Mouse (Mus musculus): ENCODE measurements around the gene Cand1.
A peak's percentile ranks its signal among the peaks of the same experiment; 100 is the strongest.

Gene Cand1

DNA sequence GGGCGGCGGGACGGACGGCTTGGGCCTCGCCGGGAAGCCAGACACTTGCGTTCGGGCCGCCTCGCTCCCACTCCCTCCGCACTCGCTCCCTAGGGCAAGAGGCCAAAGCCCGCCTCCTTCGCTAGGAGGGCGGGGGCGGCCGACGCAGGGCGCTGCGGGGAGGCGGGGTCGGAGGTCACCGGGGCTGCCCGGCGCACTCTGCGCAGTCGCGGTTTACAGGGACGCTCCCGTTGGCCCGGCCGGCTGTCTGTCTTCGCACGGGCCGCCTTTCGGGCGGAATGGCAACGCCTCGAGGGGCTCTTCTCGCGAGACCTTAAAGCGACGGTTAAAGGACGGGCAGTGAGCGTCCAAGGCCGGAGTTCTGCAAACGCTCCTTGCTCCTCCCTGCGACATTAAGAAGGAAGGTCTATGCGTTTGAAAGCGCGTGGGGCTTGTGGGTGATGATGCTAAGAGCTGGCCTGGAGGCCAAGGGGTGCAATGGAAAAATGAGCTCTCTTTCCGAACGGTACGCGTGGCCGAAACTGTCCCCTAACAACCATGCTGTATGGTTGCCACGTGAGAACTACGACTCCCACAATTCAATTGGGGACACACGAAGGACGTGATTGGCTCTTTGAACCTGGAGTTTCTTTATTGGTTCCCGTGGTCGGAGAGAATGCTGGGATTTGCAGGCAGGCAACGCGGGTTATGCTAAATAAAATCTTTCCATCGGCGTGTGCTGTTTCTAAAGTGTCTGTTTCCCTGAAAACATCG lies at the start of gene Cand1:
TSS of gene Cand1 (minus strand) at position 87 of the 753 bp plus-strand sequence.
- peak; percentile 97 for DNase-seq (ENCODE audit: low read depth, low spot score)

DNA sequence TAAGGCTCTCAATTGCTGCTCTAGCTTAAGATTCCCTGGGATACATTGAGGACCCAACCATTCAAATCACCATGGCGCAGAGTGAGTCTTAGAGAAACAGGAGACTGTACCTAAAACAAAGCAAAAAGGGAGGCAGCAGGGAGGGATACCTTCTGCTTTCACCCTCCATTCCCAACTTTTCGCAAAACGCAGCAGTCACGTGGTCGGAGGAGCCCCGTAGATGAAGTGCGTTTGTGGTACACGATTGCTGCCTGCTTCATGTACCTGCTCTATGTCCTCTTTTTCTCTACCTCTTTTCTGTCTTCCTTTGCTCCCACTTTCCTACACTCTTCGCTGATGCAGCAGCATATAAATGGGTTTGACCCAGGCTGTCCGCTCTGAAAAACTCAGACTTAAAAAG lies 39.0 kb upstream of the Cand1 start:
- DNase-seq (ENCODE audit: low read depth, low spot score): no peak

DNA sequence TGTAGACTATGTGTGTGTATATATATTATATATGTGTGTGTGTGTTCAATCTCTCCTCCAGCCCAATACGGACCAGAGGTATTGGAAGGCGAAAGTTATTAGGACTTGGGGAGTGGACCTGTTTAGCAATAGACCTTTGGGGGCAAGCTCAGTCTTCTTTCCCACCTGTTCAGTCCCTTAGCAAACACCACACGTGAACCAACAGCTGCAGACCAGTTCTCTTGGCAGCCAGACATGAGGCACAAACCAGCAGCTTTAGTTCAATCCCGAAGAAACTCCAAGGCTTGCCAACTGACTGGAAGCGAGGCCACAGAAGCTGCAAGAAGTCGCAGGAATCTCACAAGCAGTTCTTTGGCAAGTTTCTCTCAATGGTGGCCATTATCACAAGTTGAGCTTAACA lies 34.5 kb upstream of the Cand1 start:
- no peak for DNase-seq (ENCODE audit: low read depth, low spot score)

DNA sequence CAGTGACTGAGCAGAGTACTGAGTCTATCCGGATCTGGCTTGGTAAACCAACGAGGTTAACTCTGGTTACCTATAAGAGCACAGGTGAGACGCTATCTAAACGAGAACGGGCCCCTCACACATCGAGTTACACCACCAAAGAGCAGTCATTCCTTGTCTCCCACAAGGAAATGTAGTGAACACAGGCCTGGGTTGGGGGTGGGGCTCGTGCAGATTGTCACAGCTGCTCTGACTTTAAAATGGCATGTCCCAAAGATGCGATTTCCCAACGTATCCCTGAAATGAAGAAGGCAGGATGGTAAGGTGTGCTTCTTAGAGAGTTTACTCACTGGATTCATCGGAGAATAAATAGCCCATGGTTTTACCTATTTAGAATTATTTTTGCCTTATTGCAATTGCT lies 32.7 kb upstream of the Cand1 start:
- no peak for DNase-seq (ENCODE audit: low read depth, low spot score)

GRCm38 (mm10) chr10:119272005-119272404 lies 32.1 kb upstream of the Cand1 start:
- no peak for DNase-seq (ENCODE audit: low read depth, low spot score)

GRCm38 (mm10) chr10:119271101-119271500 lies 31.2 kb upstream of the Cand1 start:
- DNase-seq (ENCODE audit: low read depth, low spot score): no peak

DNA sequence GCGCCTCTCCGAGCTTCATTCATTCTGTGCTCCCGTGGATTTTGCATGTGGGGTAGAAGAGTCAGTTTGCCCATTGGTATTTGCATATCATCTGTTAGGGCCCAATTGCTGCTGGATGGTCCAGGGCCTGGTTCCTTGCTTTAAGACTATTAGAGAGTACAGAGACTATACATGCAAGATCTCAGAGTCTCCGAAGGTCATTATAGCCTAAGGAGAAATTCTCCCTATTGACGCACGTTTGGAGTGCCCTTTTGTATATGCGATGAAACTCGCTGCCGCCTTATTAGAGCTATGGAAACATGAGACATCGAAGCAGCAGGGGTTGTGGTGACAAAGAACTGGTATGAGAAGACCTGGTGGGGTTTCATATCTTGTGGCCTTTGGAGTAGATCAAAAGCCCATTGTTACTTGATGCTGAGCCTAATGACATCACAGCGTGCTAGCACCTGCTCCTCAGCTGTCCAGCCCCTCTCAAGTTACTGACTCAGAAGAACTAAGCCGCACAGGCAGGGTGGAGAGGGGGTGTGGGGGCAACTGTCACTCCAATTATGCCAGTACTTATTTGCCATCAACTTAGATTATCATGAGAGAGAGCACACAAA lies 30.6 kb upstream of the Cand1 start:
- no peak for DNase-seq (ENCODE audit: low read depth, low spot score)

DNA sequence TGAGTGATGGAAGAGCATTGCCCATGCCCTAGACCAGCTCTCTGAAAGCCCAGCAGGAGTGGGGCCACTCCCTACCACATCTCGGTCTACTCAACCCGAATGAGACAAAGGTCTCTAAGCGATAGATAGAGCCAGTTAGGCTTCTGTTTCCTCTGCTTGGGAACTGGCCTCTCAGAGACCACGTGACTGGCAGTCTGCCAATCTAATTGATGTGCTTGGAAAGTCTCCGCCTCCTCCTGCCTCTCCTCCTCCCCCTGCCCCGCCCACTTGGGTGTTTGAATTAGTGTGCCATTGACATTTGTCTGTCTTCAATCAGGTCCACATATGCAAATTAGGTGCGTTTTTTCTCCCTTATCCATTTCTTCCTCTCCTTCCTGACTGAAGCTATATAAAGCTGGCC lies 24.9 kb upstream of the Cand1 start:
- no peak for DNase-seq (ENCODE audit: low read depth, low spot score)

GRCm38 (mm10) chr10:119262821-119263220 lies 23.0 kb upstream of the Cand1 start:
- no peak for DNase-seq (ENCODE audit: low read depth, low spot score)

- DNase-seq (ENCODE audit: low read depth, low spot score): no peak
Observed at GRCm38 (mm10) chr10:119257876-119258275, 18.0 kb upstream of the Cand1 start.

GRCm38 (mm10) chr10:119244146-119244545 lies 4.3 kb upstream of the Cand1 start:
- DNase-seq (ENCODE audit: low read depth, low spot score): no peak

DNA sequence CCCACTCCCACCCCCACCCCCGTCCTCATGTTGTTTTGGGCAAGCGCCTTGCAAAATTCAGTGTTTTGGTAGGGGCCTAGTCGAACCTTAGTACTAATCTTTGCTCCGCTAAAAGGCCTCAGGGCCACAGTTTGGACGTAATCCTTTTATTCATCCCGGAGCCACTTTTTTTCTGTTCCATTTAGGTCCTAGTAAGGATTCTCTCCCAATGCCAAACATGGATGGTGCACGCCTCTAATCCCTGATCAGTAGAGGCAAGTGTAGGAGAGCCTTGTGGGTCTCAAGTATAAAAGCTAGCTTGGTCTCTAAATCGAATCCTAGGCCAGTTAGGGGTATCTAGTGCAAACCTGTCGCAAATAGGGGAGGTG lies 851 bp upstream of the Cand1 start:
- no peak for DNase-seq (ENCODE audit: low read depth, low spot score)

- DNase-seq (ENCODE audit: low read depth, low spot score): no peak
Observed at GRCm38 (mm10) chr10:119239633-119239968, 254 bp downstream of the Cand1 start.

DNA sequence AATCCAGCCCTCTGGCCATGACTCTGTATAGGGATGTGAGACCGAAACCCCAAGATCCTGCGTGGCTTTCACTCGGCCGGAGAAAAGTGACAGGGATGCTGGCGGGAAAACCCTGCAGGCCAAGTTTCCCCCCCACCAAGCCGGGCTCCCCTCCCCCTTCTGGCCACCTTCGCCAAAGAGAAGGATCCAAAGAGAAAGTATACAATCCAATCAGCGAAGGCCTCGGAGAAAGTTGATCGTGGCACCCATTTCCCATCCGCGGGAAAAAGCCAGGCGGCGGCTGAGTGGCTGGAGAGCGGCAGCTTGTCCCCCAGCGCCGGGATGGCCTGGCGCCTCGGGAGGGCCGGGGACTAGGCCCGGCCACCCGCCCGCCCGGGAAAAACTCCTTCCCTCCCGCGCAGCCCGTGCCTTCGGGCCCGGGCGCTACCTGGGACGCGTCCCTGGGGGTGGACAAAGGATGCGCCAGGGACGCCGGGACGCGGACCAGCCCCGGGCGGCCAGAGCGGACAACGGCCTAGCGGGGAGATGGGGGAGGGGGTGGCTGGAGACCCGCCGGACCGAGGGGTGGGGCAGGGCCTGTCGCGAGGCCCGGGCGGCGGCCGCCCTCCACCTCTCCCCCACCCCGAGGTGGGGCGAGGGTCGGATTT lies 747 bp downstream of the Cand1 start:
- DNase-seq (ENCODE audit: low read depth, low spot score): no peak

DNA sequence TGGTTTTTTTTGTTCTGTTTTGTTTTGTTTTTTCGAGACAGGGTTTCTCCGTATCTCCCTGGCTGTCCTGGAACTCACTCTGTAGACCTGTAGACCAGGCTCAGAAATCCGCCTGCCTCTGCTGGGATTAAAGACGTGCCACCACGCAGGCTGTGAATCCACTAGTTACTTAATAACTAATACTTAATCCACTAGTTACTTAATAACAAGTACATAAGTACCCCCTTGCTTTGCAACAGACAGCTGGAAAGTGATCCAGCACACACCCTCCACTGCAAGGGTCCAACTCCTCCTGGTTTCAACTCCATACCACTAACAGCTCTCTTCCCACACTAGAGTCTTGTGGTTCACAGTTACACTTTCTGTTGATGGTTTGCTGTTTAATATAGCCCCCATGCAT lies 8.3 kb downstream of the Cand1 start:
- no peak for DNase-seq (ENCODE audit: low read depth, low spot score)

- DNase-seq (ENCODE audit: low read depth, low spot score): no peak
Observed at GRCm38 (mm10) chr10:119230703-119231102, 9.2 kb downstream of the Cand1 start.

DNA sequence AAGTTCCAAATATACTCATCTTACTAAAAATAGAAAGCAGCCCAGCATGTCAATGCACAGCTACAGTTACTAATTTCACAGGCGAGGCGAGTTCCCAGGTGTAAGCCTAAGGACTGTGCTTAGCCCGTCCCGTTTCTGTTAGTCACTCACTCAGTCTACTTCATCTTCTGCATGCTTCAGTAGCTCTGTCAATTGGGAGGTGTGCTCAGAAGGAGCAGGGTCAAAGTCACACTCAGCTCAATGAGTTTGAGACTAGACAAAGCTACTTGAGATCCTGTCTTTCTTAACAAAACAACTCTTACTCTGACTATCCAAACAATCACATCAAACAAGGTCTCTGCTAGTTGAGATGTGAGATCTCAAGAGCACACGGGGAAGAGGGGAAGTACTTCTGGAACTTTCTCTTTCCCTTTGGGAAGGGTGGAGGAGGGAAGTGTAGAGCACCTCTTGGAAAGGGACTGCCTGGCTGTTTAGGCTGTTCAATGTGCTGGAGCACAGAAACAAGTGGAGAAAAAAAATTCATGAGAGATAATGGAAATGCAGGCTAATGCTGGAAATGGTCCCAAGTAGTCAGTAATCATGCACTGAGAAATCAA lies 9.7 kb downstream of the Cand1 start:
- DNase-seq (ENCODE audit: low read depth, low spot score): no peak

- DNase-seq (ENCODE audit: low read depth, low spot score): no peak
Observed at GRCm38 (mm10) chr10:119223686-119224085, 16.2 kb downstream of the Cand1 start.

DNA sequence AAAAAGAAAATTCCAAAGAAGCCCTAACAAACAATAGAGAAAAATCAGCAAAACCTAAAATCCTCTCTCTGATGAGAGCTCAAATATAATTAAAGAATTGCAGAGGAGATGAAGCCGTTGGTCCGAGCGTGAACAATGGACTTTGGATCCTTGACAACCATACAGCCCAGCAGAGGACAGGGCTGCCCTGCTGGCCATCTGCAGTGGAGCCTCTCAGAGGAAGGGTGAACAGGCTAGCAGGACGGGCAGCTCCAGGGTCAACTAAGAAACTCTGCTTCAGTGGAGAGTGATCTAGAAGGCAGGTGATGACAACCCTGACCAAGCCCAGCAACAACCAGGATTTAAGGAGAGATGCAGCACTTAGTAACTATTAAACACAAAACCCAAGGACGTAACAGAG lies 18.2 kb downstream of the Cand1 start:
- no peak for DNase-seq (ENCODE audit: low read depth, low spot score)

GRCm38 (mm10) chr10:119219415-119219814 lies 20.4 kb downstream of the Cand1 start:
- DNase-seq (ENCODE audit: low read depth, low spot score): no peak

DNA sequence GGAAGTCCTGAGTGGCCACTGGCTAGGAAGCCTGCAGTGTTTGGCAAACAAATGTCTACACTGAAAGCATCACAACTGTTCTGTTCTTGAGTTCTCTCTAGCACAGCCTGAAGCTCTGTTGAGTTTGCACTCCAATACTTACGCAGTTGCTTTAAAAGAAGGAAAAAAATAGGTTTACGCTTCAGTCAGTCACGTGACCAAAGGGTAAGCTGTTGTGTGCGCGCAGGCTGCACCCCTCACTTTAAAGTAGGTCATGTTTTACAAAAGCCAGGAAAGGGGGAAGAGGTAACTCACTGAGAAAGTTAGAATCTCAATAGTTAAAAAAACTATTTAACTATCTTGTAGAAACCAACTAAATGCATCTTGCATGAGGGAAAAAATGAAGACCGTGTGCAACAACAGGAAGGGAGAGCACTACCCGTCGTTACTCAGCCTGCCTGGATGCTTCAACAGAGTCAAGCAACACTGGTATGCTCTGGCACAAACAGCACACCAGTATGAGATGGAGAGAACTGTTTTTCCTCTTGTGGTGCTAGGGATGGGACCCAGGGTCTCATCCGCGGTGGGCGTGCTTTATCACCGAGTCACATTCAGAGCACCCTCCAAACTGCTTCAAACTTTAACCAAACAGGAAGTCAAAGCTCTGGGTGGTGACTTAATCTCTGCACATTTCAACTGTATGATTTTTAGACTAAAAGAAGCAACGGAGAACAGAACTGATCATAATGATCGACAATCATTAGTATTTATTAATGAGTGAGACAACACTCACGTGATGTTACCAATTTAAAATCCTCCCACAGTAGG lies 21.4 kb downstream of the Cand1 start:
- no peak for DNase-seq (ENCODE audit: low read depth, low spot score)

GRCm38 (mm10) chr10:119212443-119212842 lies 27.4 kb downstream of the Cand1 start:
- no peak for DNase-seq (ENCODE audit: low read depth, low spot score)
